Mouse (Mus musculus) heart, embryonic 11.5 days (tissue): ENCODE data around the gene Inhbc. TPM values are rescaled to one million over a fixed set of nuclear protein-coding genes. Genes with fewer than 3 reads are reported as not detected.
"Not testable (repeated sequence)": the region's sequence is repeated elsewhere in the genome, so short reads cannot be mapped to it uniquely, and the experiment has no call there.

Experiments
- ATAC-seq: fragments of 200-750 bp; cut with Nextera tagmentation; replicated peaks from 2 replicates; pipeline ENCODE4 v1.8.0; 2017; ENCODE audit warnings: moderate library complexity; ENCODE audit not compliant: insufficient number of reproducible peaks, low FRiP score, low TSS enrichment
- H3K27ac ChIP-seq: fragments of 300-500 bp; sonication (generic); 2 replicates; pipeline ENCODE4 v1.5.1; 2014; ENCODE audit warnings: mild to moderate bottlenecking, low read depth, low read length
- H3K27me3 ChIP-seq: fragments of 300-500 bp; sonication (generic); 2 replicates; pipeline ENCODE4 v1.6.1; 2014; ENCODE audit warnings: mild to moderate bottlenecking, low read length, mixed read lengths; ENCODE audit not compliant: control insufficient read depth, insufficient read depth
- H3K36me3 ChIP-seq: fragments of 300-500 bp; sonication (generic); 2 replicates; pipeline ENCODE4 v1.6.1; 2014; ENCODE audit warnings: mild to moderate bottlenecking, low read length, moderate library complexity, mixed read lengths; ENCODE audit not compliant: control insufficient read depth, insufficient read depth
- H3K4me1 ChIP-seq: fragments of 300-500 bp; sonication (generic); 2 replicates; pipeline ENCODE4 v1.6.1; 2014; ENCODE audit warnings: low read length; ENCODE audit not compliant: control insufficient read depth, insufficient read depth
- H3K4me2 ChIP-seq: fragments of 300-500 bp; sonication (generic); 2 replicates; pipeline ENCODE4 v1.6.1; 2014; ENCODE audit warnings: mild to moderate bottlenecking, moderate library complexity
- H3K4me3 ChIP-seq: fragments of 300-500 bp; sonication (generic); 2 replicates; pipeline ENCODE4 v1.5.1; 2014; ENCODE audit warnings: low read depth, low read length
- H3K9ac ChIP-seq: fragments of 300-500 bp; sonication (generic); 2 replicates; pipeline ENCODE4 v1.6.1; 2014; ENCODE audit warnings: mild to moderate bottlenecking, low read depth, low read length, moderate library complexity
- H3K9me3 ChIP-seq: fragments of 300-500 bp; sonication (generic); replicated peaks from 2 replicates; pipeline ENCODE4 v1.6.1; 2016; ENCODE audit warnings: low read length; ENCODE audit not compliant: control insufficient read depth
- WGBS: fragments of 180-500 bp; shearing (Covaris S2); extraction: QIAGEN DNeasy Blood & Tissue Kit; methylation state at CpG from one replicate; pipeline ENCODE4 v1.1.7; 2014; ENCODE audit not compliant: insufficient replicate concordance; 5-methylcytosine and 5-hydroxymethylcytosine counted together
- polyA plus RNA-seq: library from polyadenylated mRNA; unstranded; fragments of >200 nt; fragmentation: Nextera tagmentation; extraction: Ambion mirVana; gene quantifications from 2 replicates; pipeline ENCODE4 v1.2.1, GENCODE M21; 2014

Gene Inhbc
- polyA plus RNA-seq, 1 experiment from 2014 or later, result 0.19 TPM

GRCm38 (mm10) chr10:127319969-127320368 is 50.3 kb downstream of the Inhbc start:
- Histone ChIP-seq H3K27ac (no peak overlapping the region), H3K4me2 (no peak overlapping the region), H3K27me3 (peaks cover 29% of the 10 kb centered on the region), H3K4me3 (no peak overlapping the region), H3K4me1 (no peaks in the 10 kb centered on the region; the same call in 1 of the 2 replicates), H3K36me3 (no peaks in the 10 kb centered on the region), H3K9me3 (no peaks in the 10 kb centered on the region), H3K9ac (no peak overlapping the region)
- 71% methylated on average over 7 of the region's 7 CpGs for WGBS
- ATAC-seq, result no peak

GRCm38 (mm10) chr10:127318009-127318408 is 52.2 kb downstream of the Inhbc start:
- no peaks in the 10 kb centered on the region; the same call in 1 of the 2 replicates for H3K4me1 ChIP-seq
- no peak overlapping the region for H3K9ac ChIP-seq
- no peak overlapping the region for H3K27ac ChIP-seq
- H3K4me2 ChIP-seq, result no peak overlapping the region
- no peak for ATAC-seq
- H3K4me3 ChIP-seq, result no peak overlapping the region
- H3K36me3 ChIP-seq, result no peaks in the 10 kb centered on the region
- WGBS, result 48% methylated on average over 4 of the region's 4 CpGs
- H3K27me3 ChIP-seq, result peaks cover 14% of the 10 kb centered on the region; the same call in 1 of the 2 replicates
- no peaks in the 10 kb centered on the region for H3K9me3 ChIP-seq

GRCm38 (mm10) chr10:127317277-127317676 is 53.0 kb downstream of the Inhbc start:
- H3K4me2 ChIP-seq, result no peak overlapping the region
- no peaks in the 10 kb centered on the region for H3K36me3 ChIP-seq
- peaks cover 9% of the 10 kb centered on the region; the same call in 1 of the 2 replicates for H3K27me3 ChIP-seq
- 63% methylated on average over 2 of the region's 2 CpGs for WGBS
- no peaks in the 10 kb centered on the region for H3K9me3 ChIP-seq
- H3K27ac ChIP-seq, result no peak overlapping the region
- no peaks in the 10 kb centered on the region; the same call in 1 of the 2 replicates for H3K4me1 ChIP-seq
- no peak overlapping the region for H3K9ac ChIP-seq
- ATAC-seq, result no peak
- H3K4me3 ChIP-seq, result no peak overlapping the region

- not testable (repeated sequence) for H3K36me3 ChIP-seq, H3K27ac ChIP-seq, H3K9me3 ChIP-seq, H3K4me2 ChIP-seq, ATAC-seq, H3K27me3 ChIP-seq, H3K4me3 ChIP-seq, H3K4me1 ChIP-seq, H3K9ac ChIP-seq
- WGBS, result 75% methylated on average over 1 of the region's 1 CpGs
These were observed 55.3 kb downstream of the Inhbc start for GRCm38 (mm10) chr10:127314950-127315349.

- H3K9me3 ChIP-seq, H3K9ac ChIP-seq, H3K4me2 ChIP-seq, H3K27ac ChIP-seq, ATAC-seq, H3K27me3 ChIP-seq, H3K36me3 ChIP-seq, H3K4me3 ChIP-seq, H3K4me1 ChIP-seq: not testable (repeated sequence)
- WGBS, result 93% methylated on average over 5 of the region's 5 CpGs
These were observed 56.7 kb downstream of the Inhbc start for GRCm38 (mm10) chr10:127313516-127313915.

- Histone ChIP-seq H3K4me3 (no peak overlapping the region), H3K27me3 (no peaks in the 10 kb centered on the region), H3K4me2 (no peak overlapping the region), H3K9me3 (no peaks in the 10 kb centered on the region), H3K9ac (no peak overlapping the region), H3K4me1 (peaks cover 6% of the 10 kb centered on the region), H3K27ac (no peak overlapping the region), H3K36me3 (peaks cover 9% of the 10 kb centered on the region)
- ATAC-seq, result no peak
- 55% methylated on average over 4 of the region's 4 CpGs for WGBS
These were observed 57.4 kb downstream of the Inhbc start for GRCm38 (mm10) chr10:127312858-127313257.

GRCm38 (mm10) chr10:127312356-127312676 is 57.9 kb downstream of the Inhbc start:
- Histone ChIP-seq H3K36me3 (peaks cover 15% of the 10 kb centered on the region), H3K4me3 (peak overlapping the region; percentile 94), H3K4me2 (peak overlapping the region; percentile 79), H3K9ac (peak overlapping the region; percentile 69; the same call in 1 of the 2 replicates), H3K4me1 (peaks cover 6% of the 10 kb centered on the region), H3K27me3 (no peaks in the 10 kb centered on the region), H3K9me3 (no peaks in the 10 kb centered on the region), H3K27ac (peak overlapping the region; percentile 43; the same call in 1 of the 2 replicates)
- ATAC-seq, result peak; percentile 24; the same call in 1 of the 2 replicates
- WGBS, result under 1% methylated on average over 4 of the region's 4 CpGs

GRCm38 (mm10) chr10:127311476-127312355 is 58.5 kb downstream of the Inhbc start, which contains the start of gene Mars:
TSS of gene Mars (minus strand) at chr10:127311786.
- Histone ChIP-seq H3K9me3 (no peaks in the 10 kb centered on the region), H3K27ac (peak within 1 kb of the TSS; percentile 62), H3K27me3 (no peaks in the 10 kb centered on the region), H3K4me2 (peak within 1 kb of the TSS; percentile 79), H3K4me3 (peak within 1 kb of the TSS; percentile 94), H3K4me1 (peaks cover 6% of the 10 kb centered on the region), H3K9ac (peak within 1 kb of the TSS; percentile 87), H3K36me3 (peaks cover 15% of the 10 kb centered on the region)
- ATAC-seq, result peak; percentile 92
- WGBS, result under 1% methylated on average over 65 of the region's 65 CpGs
